Mouse (Mus musculus) thymus, postnatal 25 days (tissue): Measurements from ENCODE around the gene Tmem190.
"Not testable (repeated sequence)": the region's sequence is repeated elsewhere in the genome, so short reads cannot be mapped to it uniquely, and the experiment has no call there.

Source experiments
- DNase-seq: peaks from one replicate; pipeline ENCODE4 v3.0.0; 2022

Gene Tmem190

GRCm38 (mm10) chr7:4816559-4816958, 33.8 kb downstream of the Tmem190 start:
- DNase-seq: peak; percentile 12

DNA sequence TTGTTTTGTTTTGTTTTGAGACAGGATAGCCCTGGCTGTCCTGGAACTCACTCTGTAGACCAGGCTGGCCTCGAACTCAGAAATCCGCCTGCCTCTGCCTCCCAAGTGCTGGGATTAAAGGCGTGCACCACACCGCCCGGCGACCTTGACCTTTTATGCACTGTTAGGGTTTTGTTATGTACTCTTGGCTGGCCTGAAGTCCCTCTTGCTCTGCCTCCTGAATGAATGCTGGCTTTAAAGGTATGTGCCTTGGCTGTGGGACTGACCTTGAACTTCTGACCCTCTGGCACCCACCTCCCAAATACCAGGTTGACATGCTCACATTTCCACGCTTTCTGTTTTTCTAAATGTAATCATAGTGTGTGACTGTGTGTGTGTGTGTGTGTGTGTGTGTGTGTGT, 38.2 kb downstream of the Tmem190 start:
- DNase-seq: not testable (repeated sequence)

GRCm38 (mm10) chr7:4821690-4822089, 39.0 kb downstream of the Tmem190 start:
- DNase-seq: no peak

GRCm38 (mm10) chr7:4822162-4822907, 39.6 kb downstream of the Tmem190 start:
- DNase-seq: no peak

DNA sequence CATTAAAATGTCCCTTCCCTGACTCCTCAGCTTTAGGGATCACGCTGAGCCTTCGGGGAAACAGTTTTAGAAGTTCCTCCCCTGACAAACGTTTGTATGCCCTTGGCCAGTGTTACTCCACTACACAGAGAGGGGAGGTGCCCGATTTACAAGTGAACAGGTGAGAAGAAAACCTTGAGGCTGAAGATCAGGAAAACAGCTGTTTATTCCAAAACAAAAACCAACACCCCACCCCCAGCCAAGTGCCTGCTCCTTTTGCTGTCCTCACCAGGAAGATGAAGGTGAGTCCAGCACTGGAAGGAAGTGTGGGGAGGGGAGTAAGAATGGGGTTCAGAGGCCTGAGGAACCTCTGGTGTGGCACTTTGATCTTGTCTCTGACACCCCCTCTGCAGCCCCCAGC, 42.6 kb downstream of the Tmem190 start:
- DNase-seq: no peak

DNA sequence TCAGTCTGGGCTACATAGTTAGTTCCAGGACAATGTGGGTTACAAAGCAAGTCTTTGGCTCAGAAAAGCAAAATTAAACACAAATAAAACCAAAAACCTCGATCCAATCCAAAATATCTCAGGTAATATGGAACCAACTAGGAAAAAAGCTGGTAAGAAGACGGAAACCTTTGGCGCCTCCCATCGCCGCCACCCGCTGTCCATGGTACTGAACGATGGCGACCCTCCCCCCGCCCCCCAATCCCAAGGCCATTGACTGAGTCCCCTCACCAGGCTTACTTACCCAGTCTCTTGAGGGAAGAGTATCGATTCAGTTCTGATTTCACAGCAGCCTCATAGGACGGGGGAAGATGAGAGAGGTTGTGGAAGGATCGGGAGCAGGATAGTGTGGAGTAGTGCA, 47.7 kb downstream of the Tmem190 start:
- no peak for DNase-seq
